Mouse (Mus musculus) kidney, embryonic 16.5 days (tissue): ENCODE results near the gene Add3. TPM values are rescaled to one million over a fixed set of nuclear protein-coding genes. Genes with fewer than 3 reads are reported as not detected.

Experiments
- ATAC-seq: fragments of 200-750 bp; cut with Nextera tagmentation; 2 replicates; pipeline ENCODE4 v1.8.0; 2017; ENCODE audit warnings: moderate TSS enrichment; ENCODE audit not compliant: low FRiP score, low TSS enrichment
- H3K27ac ChIP-seq: fragments of 300-500 bp; sonication (generic); 2 replicates; pipeline ENCODE4 v1.5.1; 2014; ENCODE audit warnings: low read length
- H3K27me3 ChIP-seq: fragments of 300-500 bp; sonication (generic); 2 replicates; pipeline ENCODE4 v1.6.1; 2014; ENCODE audit warnings: low read length, control low read depth, mixed read lengths; ENCODE audit not compliant: insufficient read depth
- H3K36me3 ChIP-seq: fragments of 300-500 bp; sonication (generic); 2 replicates; pipeline ENCODE4 v1.6.1; 2014; ENCODE audit warnings: low read length, control low read depth, mixed read lengths; ENCODE audit not compliant: insufficient read depth
- H3K4me1 ChIP-seq: fragments of 300-500 bp; sonication (generic); 2 replicates; pipeline ENCODE4 v1.6.1; 2014; ENCODE audit warnings: low read length, control low read depth, mixed read lengths; ENCODE audit not compliant: insufficient read depth
- H3K4me2 ChIP-seq: fragments of 300-500 bp; sonication (generic); replicated peaks from 2 replicates; pipeline ENCODE4 v1.6.1; 2014; ENCODE audit warnings: low read depth, low read length
- H3K4me3 ChIP-seq: fragments of 300-500 bp; sonication (generic); 2 replicates; pipeline ENCODE4 v1.5.1; 2014; ENCODE audit warnings: mild to moderate bottlenecking, low read length
- H3K9ac ChIP-seq: fragments of 300-500 bp; sonication (generic); replicated peaks from 2 replicates; pipeline ENCODE4 v1.6.1; 2014; ENCODE audit warnings: low read length
- H3K9me3 ChIP-seq: fragments of 300-500 bp; sonication (generic); 2 replicates; pipeline ENCODE4 v1.6.1; 2016; ENCODE audit warnings: low read length, control low read depth
- WGBS: fragments of 180-500 bp; shearing (Covaris S2); extraction: QIAGEN DNeasy Blood & Tissue Kit; methylation state at CpG from one replicate; pipeline ENCODE4 v1.1.7; 2014; 5-methylcytosine and 5-hydroxymethylcytosine counted together
- polyA plus RNA-seq: library from polyadenylated mRNA; unstranded; fragments of >200 nt; fragmentation: Nextera tagmentation; extraction: Ambion mirVana; gene quantifications from 2 replicates; pipeline ENCODE4 v1.2.1, GENCODE M21; 2015

Gene Add3
- polyA plus RNA-seq, 1 experiment from 2014 or later: 85.1 TPM

GRCm38 (mm10) chr19:53130399-53131175 lies 9.7 kb upstream of the Add3 start:
- peak overlapping the region; percentile 84 for H3K27ac ChIP-seq
- H3K4me1 ChIP-seq: peaks cover 31% of the 10 kb centered on the region
- 70% methylated on average over 16 of the region's 16 CpGs for WGBS
- H3K4me2 ChIP-seq: peak overlapping the region; percentile 7; the same call in 1 of the 2 replicates
- H3K36me3 ChIP-seq: no peaks in the 10 kb centered on the region
- H3K4me3 ChIP-seq: no peak overlapping the region
- no peaks in the 10 kb centered on the region for H3K27me3 ChIP-seq
- no peaks in the 10 kb centered on the region for H3K9me3 ChIP-seq
- no peak overlapping the region for H3K9ac ChIP-seq
- peak; percentile 69 for ATAC-seq

- H3K9me3 ChIP-seq: no peaks in the 10 kb centered on the region
- 88% methylated on average over 10 of the region's 10 CpGs for WGBS
- no peak for ATAC-seq
These were observed 7.8 kb upstream of the Add3 start for GRCm38 (mm10) chr19:53132471-53132870.

DNA sequence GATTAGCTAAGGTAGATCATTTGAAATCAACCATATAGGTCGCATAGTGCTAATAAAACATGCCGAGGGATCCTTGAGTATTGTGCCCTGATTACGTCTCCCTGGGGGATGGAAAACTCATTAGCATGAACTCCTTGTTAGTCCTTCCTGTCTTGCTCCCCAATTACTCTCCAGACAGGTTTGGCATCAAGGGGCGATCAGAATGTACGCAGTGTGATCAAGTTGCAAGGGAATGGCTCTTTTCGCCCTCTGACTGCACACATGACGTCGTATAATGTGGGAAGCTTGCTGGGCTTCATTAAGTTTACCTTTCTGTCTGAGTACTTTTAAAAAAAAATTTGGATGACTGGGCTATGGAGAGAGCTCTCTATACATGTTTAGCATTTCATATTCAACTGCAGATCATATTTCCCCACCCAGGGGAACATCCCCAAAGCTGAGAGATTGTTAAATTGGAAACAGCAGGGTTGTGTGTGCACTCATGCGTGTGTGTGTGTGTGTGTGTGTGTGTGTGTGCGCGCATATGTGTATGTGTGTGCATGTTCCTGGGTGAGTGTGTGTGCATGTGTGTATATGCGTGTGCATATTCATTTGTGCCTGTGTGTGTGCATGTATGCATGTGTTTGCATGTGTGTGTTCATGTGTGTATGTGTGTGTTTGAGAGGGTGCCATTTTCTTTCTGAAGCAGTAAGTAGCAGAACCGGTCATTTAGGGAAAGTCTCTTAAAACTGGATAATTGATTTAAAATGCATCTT lies 3.7 kb upstream of the Add3 start:
- Histone ChIP-seq H3K27ac (no peak overlapping the region), H3K4me3 (no peak overlapping the region), H3K27me3 (no peaks in the 10 kb centered on the region), H3K9me3 (no peaks in the 10 kb centered on the region), H3K4me2 (no peak overlapping the region), H3K4me1 (peaks cover 8% of the 10 kb centered on the region), H3K36me3 (no peaks in the 10 kb centered on the region), H3K9ac (no peak overlapping the region)
- no peak for ATAC-seq
- WGBS: 55% methylated on average over 13 of the region's 13 CpGs

More at GRCm38 (mm10) chr19:53132471-53132870, 7.8 kb upstream of the Add3 start:
- H3K4me1 ChIP-seq: peaks cover 29% of the 10 kb centered on the region
- H3K4me3 ChIP-seq: no peak overlapping the region
- H3K4me2 ChIP-seq: no peak overlapping the region
- H3K27ac ChIP-seq: no peak overlapping the region
- no peaks in the 10 kb centered on the region for H3K27me3 ChIP-seq
- no peak overlapping the region for H3K9ac ChIP-seq
- H3K36me3 ChIP-seq: no peaks in the 10 kb centered on the region

DNA sequence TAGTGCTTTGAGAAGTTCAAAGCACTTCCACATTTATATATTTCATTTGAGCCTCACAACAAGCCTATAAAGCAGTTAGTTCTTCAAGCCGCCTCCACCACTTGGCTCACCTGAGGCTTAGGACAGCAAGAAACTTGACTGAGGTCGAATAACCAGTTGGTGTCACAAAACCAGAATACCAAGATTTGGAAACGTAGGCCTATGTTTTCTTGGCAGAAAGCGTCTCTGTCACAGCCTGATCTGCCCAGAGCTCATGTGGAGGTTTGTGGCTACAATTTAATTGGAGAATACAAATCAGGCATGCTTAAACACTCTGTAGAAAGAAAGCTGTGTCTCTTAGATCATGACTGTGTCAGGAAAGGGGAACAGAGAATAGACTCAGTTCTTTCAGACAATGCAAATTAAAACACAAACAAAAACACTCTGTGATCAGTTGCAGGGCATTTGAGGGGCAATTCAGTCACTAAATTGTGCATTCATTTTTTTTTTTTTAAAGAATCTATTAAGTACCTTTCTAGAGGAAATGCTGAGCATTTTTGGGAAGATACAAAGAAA lies 3.0 kb upstream of the Add3 start:
- ATAC-seq: no peak
- 58% methylated on average over 4 of the region's 4 CpGs for whole genome bisulfite sequencing
- Histone ChIP-seq H3K27ac (no peak overlapping the region), H3K9me3 (no peaks in the 10 kb centered on the region), H3K9ac (no peak overlapping the region), H3K27me3 (no peaks in the 10 kb centered on the region), H3K4me3 (no peak overlapping the region), H3K4me2 (no peak overlapping the region), H3K4me1 (peaks cover 12% of the 10 kb centered on the region), H3K36me3 (no peaks in the 10 kb centered on the region)

DNA sequence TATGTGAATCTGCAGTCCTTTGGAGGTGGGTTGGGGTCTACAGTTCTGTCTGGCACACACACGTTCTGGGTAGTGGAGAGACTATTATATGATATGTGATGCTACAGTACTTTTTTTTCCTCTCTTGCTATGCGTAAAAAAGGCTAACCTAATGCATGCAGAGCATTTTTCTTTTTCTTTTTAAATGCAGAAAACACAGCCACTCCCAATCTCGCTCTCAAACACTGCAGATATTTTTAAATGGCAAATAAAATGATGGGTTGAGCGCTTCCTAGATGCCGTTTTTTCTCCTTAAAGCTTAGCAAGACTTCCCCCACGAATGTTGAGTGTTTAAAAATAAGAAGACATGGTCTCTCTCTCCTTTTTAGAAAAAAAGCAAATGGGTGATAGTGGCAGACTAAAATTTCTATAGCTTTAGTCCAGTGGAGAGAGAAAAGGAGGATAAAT lies 584 bp downstream of the Add3 start:
- Histone ChIP-seq H3K4me3 (peak overlapping the region; percentile 96), H3K4me1 (peaks cover 26% of the 10 kb centered on the region)
- WGBS: 5% methylated on average over 6 of the region's 6 CpGs

GRCm38 (mm10) chr19:53141251-53142072 lies 1.2 kb downstream of the Add3 start:
- no peaks in the 10 kb centered on the region for H3K36me3 ChIP-seq
- no peaks in the 10 kb centered on the region for H3K27me3 ChIP-seq
- peak overlapping the region; percentile 80 for H3K9ac ChIP-seq
- H3K27ac ChIP-seq: peak overlapping the region; percentile 92
- no peaks in the 10 kb centered on the region for H3K9me3 ChIP-seq
- peak overlapping the region; percentile 66 for H3K4me2 ChIP-seq
- H3K4me1 ChIP-seq: peaks cover 30% of the 10 kb centered on the region
- peak; percentile 18; the same call in 1 of the 2 replicates for ATAC-seq
- H3K4me3 ChIP-seq: peak overlapping the region; percentile 96
- WGBS: 1% methylated on average over 23 of the region's 23 CpGs

More for the DNA sequence above, 584 bp downstream of the Add3 start:
- Histone ChIP-seq H3K4me2 (peak overlapping the region; percentile 66), H3K9ac (peak overlapping the region; percentile 80), H3K9me3 (no peaks in the 10 kb centered on the region), H3K36me3 (no peaks in the 10 kb centered on the region), H3K27ac (peak overlapping the region; percentile 92), H3K27me3 (no peaks in the 10 kb centered on the region)
- ATAC-seq: no peak

GRCm38 (mm10) chr19:53142190-53143107 lies 2.2 kb downstream of the Add3 start:
- Histone ChIP-seq H3K4me2 (peak overlapping the region; percentile 66), H3K4me3 (peak overlapping the region; percentile 96), H3K27me3 (no peaks in the 10 kb centered on the region), H3K9me3 (no peaks in the 10 kb centered on the region), H3K27ac (peak overlapping the region; percentile 92), H3K36me3 (no peaks in the 10 kb centered on the region), H3K9ac (peak overlapping the region; percentile 92), H3K4me1 (peaks cover 28% of the 10 kb centered on the region)
- WGBS: under 1% methylated on average over 78 of the region's 84 CpGs
- ATAC-seq: peak; percentile 97

DNA sequence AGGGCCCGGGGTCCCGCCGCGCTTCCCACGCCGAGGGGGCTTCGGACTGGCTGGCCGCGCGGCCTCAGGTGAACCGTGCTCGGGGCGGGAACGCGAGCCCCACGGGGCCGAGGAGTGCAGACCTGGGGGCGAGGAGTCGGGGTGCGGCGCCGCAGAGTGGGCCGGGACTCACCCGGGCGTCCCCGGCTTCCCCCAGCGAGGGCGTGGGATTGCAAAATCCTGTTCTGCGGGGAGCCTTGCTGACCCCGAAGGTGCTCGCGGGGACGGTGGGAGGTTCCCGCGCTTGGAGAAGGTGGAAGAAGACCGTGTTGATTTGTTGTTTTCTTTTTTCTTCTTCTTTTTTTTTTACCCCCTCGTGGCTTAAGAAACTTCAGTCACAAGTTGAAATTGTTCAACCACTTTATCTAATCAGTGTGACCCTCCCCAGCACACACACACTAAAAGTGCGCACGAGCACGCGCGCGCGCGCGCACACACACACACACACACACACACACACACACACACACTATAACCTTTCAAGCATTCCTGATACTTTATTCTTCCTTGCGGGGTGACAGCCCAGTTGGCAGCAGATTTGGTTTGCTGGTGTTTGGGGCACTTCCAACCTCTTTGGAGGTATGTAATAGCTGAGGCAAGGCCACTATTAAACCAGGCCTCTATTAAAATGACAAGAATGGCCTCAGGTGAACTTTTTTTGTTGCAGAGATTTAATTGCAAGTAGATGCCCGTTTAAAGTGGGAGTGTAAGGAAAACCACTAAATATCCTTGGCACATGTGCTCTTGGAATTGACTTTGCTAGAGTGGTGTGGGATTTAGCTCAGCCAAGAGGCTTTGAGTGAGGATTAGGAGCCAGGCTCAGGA lies 3.1 kb downstream of the Add3 start:
- ATAC-seq: peak; percentile 9
- Histone ChIP-seq H3K36me3 (no peaks in the 10 kb centered on the region), H3K9ac (peak overlapping the region; percentile 92), H3K9me3 (no peaks in the 10 kb centered on the region), H3K27ac (peak overlapping the region; percentile 80), H3K4me1 (peaks cover 28% of the 10 kb centered on the region), H3K4me2 (peak overlapping the region; percentile 66), H3K27me3 (no peaks in the 10 kb centered on the region), H3K4me3 (peak overlapping the region; percentile 96)
- whole genome bisulfite sequencing: 0% methylated on average over 46 of the region's 48 CpGs
